Mouse (Mus musculus) ES-Bruce4 (cell line): ENCODE data around the gene Pla2g4a. TPM values are rescaled to one million over a fixed set of nuclear protein-coding genes. Genes with fewer than 3 reads are reported as not detected.

Experiments
- H3K27ac ChIP-seq: 2 replicates; pipeline ENCODE4 v1.5.1; 2012; ENCODE audit warnings: low read length, inconsistent platforms; ENCODE audit not compliant: insufficient read depth
- H3K27me3 ChIP-seq: 2 replicates; pipeline ENCODE4 v1.6.1; 2012; ENCODE audit warnings: mild to moderate bottlenecking, low read length, inconsistent platforms; ENCODE audit not compliant: control insufficient read depth, poor library complexity, insufficient read depth, severe bottlenecking
- H3K36me3 ChIP-seq: 2 replicates; pipeline ENCODE4 v1.6.1; 2012; ENCODE audit warnings: inconsistent platforms, mild to moderate bottlenecking, low read length, moderate library complexity; ENCODE audit not compliant: control insufficient read depth, poor library complexity, insufficient read depth, severe bottlenecking
- H3K4me1 ChIP-seq: one replicate; pipeline ENCODE4 v1.8.1; 2011; ENCODE audit warnings: low read length; ENCODE audit not compliant: control insufficient read depth, insufficient read depth
- H3K4me3 ChIP-seq: 2 replicates; pipeline ENCODE4 v1.5.1; 2011; ENCODE audit warnings: low read depth, mild to moderate bottlenecking, low read length
- H3K9ac ChIP-seq: 2 replicates; pipeline ENCODE4 v1.6.1; 2012; ENCODE audit warnings: low read depth, mild to moderate bottlenecking, inconsistent platforms; ENCODE audit not compliant: poor library complexity, severe bottlenecking
- H3K9me3 ChIP-seq: replicated peaks from 2 replicates; pipeline ENCODE4 v1.6.1; 2012; ENCODE audit warnings: mild to moderate bottlenecking, low read length, inconsistent platforms; ENCODE audit not compliant: control insufficient read depth, poor library complexity, insufficient read depth, severe bottlenecking
- CTCF ChIP-seq: IDR thresholded peaks from one replicate; pipeline ENCODE4 v1.8.1; 2011; ENCODE audit warnings: low read depth, low read length
- EP300 ChIP-seq: IDR thresholded peaks from 2 replicates; pipeline ENCODE4 v1.6.1; 2011; ENCODE audit warnings: low read depth, low read length; ENCODE audit not compliant: insufficient read depth
- POLR2A ChIP-seq: IDR thresholded peaks from one replicate; pipeline ENCODE4 v1.8.1; 2011; ENCODE audit warnings: low read length; ENCODE audit not compliant: insufficient read depth
- polyA plus RNA-seq: library from polyadenylated mRNA; stranded (reverse); fragments of >200 nt; gene quantifications from 2 replicates; pipeline ENCODE4 v1.2.4, GENCODE M21; 2011; ENCODE audit warnings: low read depth; ENCODE audit not compliant: missing spikeins, insufficient read depth, insufficient read length

Pla2g4a gene
- polyA plus RNA-seq, 1 experiment: 5.7 TPM

GRCm38 (mm10) chr1:149896590-149896989 is 64.5 kb downstream of the Pla2g4a start:
- no peaks in the 10 kb centered on the region for H3K9me3 ChIP-seq

GRCm38 (mm10) chr1:149894940-149895339 is 66.2 kb downstream of the Pla2g4a start:
- Histone ChIP-seq H3K27me3 (no peaks in the 10 kb centered on the region), H3K27ac (no peak overlapping the region), H3K9ac (no peak overlapping the region), H3K9me3 (no peaks in the 10 kb centered on the region), H3K4me1 (no peaks in the 10 kb centered on the region), H3K36me3 (no peaks in the 10 kb centered on the region), H3K4me3 (no peak overlapping the region)
- TF ChIP-seq POLR2A (no peak), EP300 (no peak), CTCF (no peak)

More at GRCm38 (mm10) chr1:149896590-149896989, 64.5 kb downstream of the Pla2g4a start:
- no peaks in the 10 kb centered on the region for H3K36me3 ChIP-seq
- TF ChIP-seq EP300 (no peak), CTCF (no peak), POLR2A (no peak)
- no peaks in the 10 kb centered on the region for H3K27me3 ChIP-seq
- H3K27ac ChIP-seq: no peak overlapping the region
- H3K4me1 ChIP-seq: no peaks in the 10 kb centered on the region
- no peak overlapping the region for H3K9ac ChIP-seq
- no peak overlapping the region for H3K4me3 ChIP-seq

GRCm38 (mm10) chr1:149893903-149894302 is 67.2 kb downstream of the Pla2g4a start:
- no peak overlapping the region for H3K9ac ChIP-seq
- TF ChIP-seq EP300: no peak
- TF ChIP-seq POLR2A: no peak
- no peak for TF ChIP-seq CTCF

GRCm38 (mm10) chr1:149891057-149891456 is 70.0 kb downstream of the Pla2g4a start:
- Histone ChIP-seq H3K27ac (no peak overlapping the region), H3K27me3 (no peaks in the 10 kb centered on the region), H3K36me3 (no peaks in the 10 kb centered on the region), H3K9me3 (no peaks in the 10 kb centered on the region), H3K4me3 (no peak overlapping the region), H3K9ac (no peak overlapping the region), H3K4me1 (no peaks in the 10 kb centered on the region)
- TF ChIP-seq EP300 (no peak), CTCF (no peak), POLR2A (no peak)

More at GRCm38 (mm10) chr1:149893903-149894302, 67.2 kb downstream of the Pla2g4a start:
- no peak overlapping the region for H3K27ac ChIP-seq
- H3K36me3 ChIP-seq: no peaks in the 10 kb centered on the region
- H3K9me3 ChIP-seq: no peaks in the 10 kb centered on the region
- H3K4me3 ChIP-seq: no peak overlapping the region
- no peaks in the 10 kb centered on the region for H3K4me1 ChIP-seq
- H3K27me3 ChIP-seq: no peaks in the 10 kb centered on the region

GRCm38 (mm10) chr1:149882419-149883025 is 78.6 kb downstream of the Pla2g4a start:
- TF ChIP-seq POLR2A: no peak
- Histone ChIP-seq H3K27me3 (no peaks in the 10 kb centered on the region), H3K9me3 (no peaks in the 10 kb centered on the region), H3K9ac (no peak overlapping the region), H3K36me3 (no peaks in the 10 kb centered on the region), H3K4me1 (no peaks in the 10 kb centered on the region), H3K4me3 (no peak overlapping the region), H3K27ac (no peak overlapping the region)

DNA sequence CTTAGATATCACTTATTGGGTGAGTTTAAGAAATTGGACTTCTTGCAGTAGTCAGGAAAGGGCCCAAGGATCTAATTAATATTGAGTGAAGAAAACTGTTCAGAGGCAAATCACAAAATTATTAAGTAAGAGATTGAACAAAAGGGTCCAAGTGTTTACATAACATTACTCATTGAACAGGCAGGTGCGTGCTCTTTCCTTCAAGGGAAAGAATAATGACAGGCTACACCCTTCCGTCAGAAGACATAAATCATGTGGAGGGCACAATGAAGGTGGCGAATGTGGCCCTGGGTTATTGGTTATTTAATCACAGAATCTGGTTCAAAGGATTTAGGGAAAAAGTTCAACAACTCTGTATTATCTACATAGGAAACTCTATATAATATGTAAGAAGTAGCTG is 82.9 kb downstream of the Pla2g4a start:
- Histone ChIP-seq H3K4me3 (no peak overlapping the region), H3K27me3 (no peaks in the 10 kb centered on the region), H3K36me3 (no peaks in the 10 kb centered on the region), H3K4me1 (no peaks in the 10 kb centered on the region), H3K9me3 (no peaks in the 10 kb centered on the region), H3K27ac (no peak overlapping the region), H3K9ac (no peak overlapping the region)
- TF ChIP-seq CTCF (no peak), EP300 (no peak), POLR2A (no peak)

- Histone ChIP-seq H3K9me3 (no peaks in the 10 kb centered on the region), H3K27me3 (no peaks in the 10 kb centered on the region), H3K4me1 (no peaks in the 10 kb centered on the region), H3K36me3 (no peaks in the 10 kb centered on the region), H3K4me3 (no peak overlapping the region), H3K9ac (no peak overlapping the region), H3K27ac (no peak overlapping the region)
- TF ChIP-seq POLR2A: no peak
- TF ChIP-seq CTCF: no peak
- no peak for TF ChIP-seq EP300
These were observed 84.6 kb downstream of the Pla2g4a start for GRCm38 (mm10) chr1:149876502-149876901.
